Mouse (Mus musculus): ENCODE measurements around the gene Dcaf5. TPM values are rescaled to one million over a fixed set of nuclear protein-coding genes. Genes with fewer than 3 reads are reported as not detected.
A peak's percentile ranks its signal among the peaks of the same experiment; 100 is the strongest.
"Not testable (repeated sequence)": the region's sequence is repeated elsewhere in the genome, so short reads cannot be mapped to it uniquely, and the experiment has no call there.

Gene Dcaf5
- polyA plus RNA-seq, 1 experiment from 2014 or later = 12.3 TPM

GRCm38 (mm10) chr12:80462292-80462896, 26.0 kb upstream of the Dcaf5 start:
- ATAC-seq (ENCODE audit: low read depth); H3K36me3 ChIP-seq (ENCODE audit: control insufficient read depth, insufficient read depth, low read length); H3K27me3 ChIP-seq (replicated peaks; ENCODE audit: control insufficient read depth, insufficient read depth, low read length); H3K9me3 ChIP-seq (ENCODE audit: control insufficient read depth, low read length); H3K4me1 ChIP-seq (ENCODE audit: control insufficient read depth, insufficient read depth, low read length): not testable (repeated sequence)
- Histone ChIP-seq H3K4me2 (ENCODE audit: low read depth, low read length) (peak overlapping the region; percentile 83), H3K9ac (ENCODE audit: low read depth, low read length) (peak overlapping the region; percentile 77), H3K4me3 (ENCODE audit: low read depth, low read length) (peak overlapping the region; percentile 84), H3K27ac (replicated peaks; ENCODE audit: low read depth, low read length) (peak overlapping the region; percentile 89)
- 12% methylated on average over 10 of the region's 10 CpGs for WGBS
- peak; percentile 38 for DNase-seq (ENCODE audit: low spot score)

- 67% methylated on average over 5 of the region's 5 CpGs for WGBS
These were observed 21.6 kb upstream of the Dcaf5 start for GRCm38 (mm10) chr12:80458033-80458432.

GRCm38 (mm10) chr12:80453506-80453905, 17.1 kb upstream of the Dcaf5 start:
- no peaks in the 10 kb centered on the region for H3K36me3 ChIP-seq (ENCODE audit: control insufficient read depth, insufficient read depth, low read length)
- ATAC-seq (ENCODE audit: low read depth) = no peak
- H3K4me1 ChIP-seq (ENCODE audit: control insufficient read depth, insufficient read depth, low read length) = no peaks in the 10 kb centered on the region
- H3K27ac ChIP-seq (replicated peaks; ENCODE audit: low read depth, low read length) = no peak overlapping the region
- no peaks in the 10 kb centered on the region for H3K9me3 ChIP-seq (ENCODE audit: control insufficient read depth, low read length)
- H3K4me3 ChIP-seq (ENCODE audit: low read depth, low read length) = no peak overlapping the region
- H3K4me2 ChIP-seq (ENCODE audit: low read depth, low read length) = no peak overlapping the region
- DNase-seq (ENCODE audit: low spot score) = no peak
- H3K9ac ChIP-seq (ENCODE audit: low read depth, low read length) = no peak overlapping the region
- WGBS = 86% methylated on average over 1 of the region's 1 CpGs
- no peaks in the 10 kb centered on the region for H3K27me3 ChIP-seq (replicated peaks; ENCODE audit: control insufficient read depth, insufficient read depth, low read length)

More at GRCm38 (mm10) chr12:80458033-80458432, 21.6 kb upstream of the Dcaf5 start:
- no peak overlapping the region for H3K9ac ChIP-seq (ENCODE audit: low read depth, low read length)
- H3K4me1 ChIP-seq (ENCODE audit: control insufficient read depth, insufficient read depth, low read length) = no peaks in the 10 kb centered on the region
- H3K27me3 ChIP-seq (replicated peaks; ENCODE audit: control insufficient read depth, insufficient read depth, low read length) = no peaks in the 10 kb centered on the region
- no peak overlapping the region for H3K4me3 ChIP-seq (ENCODE audit: low read depth, low read length)
- H3K9me3 ChIP-seq (ENCODE audit: control insufficient read depth, low read length) = no peaks in the 10 kb centered on the region
- no peak overlapping the region for H3K4me2 ChIP-seq (ENCODE audit: low read depth, low read length)
- H3K36me3 ChIP-seq (ENCODE audit: control insufficient read depth, insufficient read depth, low read length) = no peaks in the 10 kb centered on the region
- 0 out of 2 replicates have a peak, but pooled peaks have one; percentile 36 for ATAC-seq (ENCODE audit: low read depth)
- no peak overlapping the region for H3K27ac ChIP-seq (replicated peaks; ENCODE audit: low read depth, low read length)
- DNase-seq (ENCODE audit: low spot score) = peak; percentile 56

- WGBS = 77% methylated on average over 9 of the region's 9 CpGs
- DNase-seq (ENCODE audit: low spot score) = no peak
- Histone ChIP-seq H3K27ac (replicated peaks; ENCODE audit: low read depth, low read length) (no peak overlapping the region), H3K4me2 (ENCODE audit: low read depth, low read length) (no peak overlapping the region), H3K27me3 (replicated peaks; ENCODE audit: control insufficient read depth, insufficient read depth, low read length) (no peaks in the 10 kb centered on the region), H3K36me3 (ENCODE audit: control insufficient read depth, insufficient read depth, low read length) (no peaks in the 10 kb centered on the region), H3K4me1 (ENCODE audit: control insufficient read depth, insufficient read depth, low read length) (no peaks in the 10 kb centered on the region), H3K9me3 (ENCODE audit: control insufficient read depth, low read length) (no peaks in the 10 kb centered on the region), H3K4me3 (ENCODE audit: low read depth, low read length) (no peak overlapping the region), H3K9ac (ENCODE audit: low read depth, low read length) (no peak overlapping the region)
- ATAC-seq (ENCODE audit: low read depth) = no peak
These were observed 8.2 kb upstream of the Dcaf5 start for GRCm38 (mm10) chr12:80444525-80445109.

GRCm38 (mm10) chr12:80440957-80441356, 4.6 kb upstream of the Dcaf5 start:
- Histone ChIP-seq H3K4me1 (ENCODE audit: control insufficient read depth, insufficient read depth, low read length) (peaks cover 6% of the 10 kb centered on the region; the same call in 1 of the 2 replicates), H3K27ac (replicated peaks; ENCODE audit: low read depth, low read length) (no peak overlapping the region), H3K4me2 (ENCODE audit: low read depth, low read length) (no peak overlapping the region), H3K9me3 (ENCODE audit: control insufficient read depth, low read length) (no peaks in the 10 kb centered on the region), H3K27me3 (replicated peaks; ENCODE audit: control insufficient read depth, insufficient read depth, low read length) (no peaks in the 10 kb centered on the region), H3K36me3 (ENCODE audit: control insufficient read depth, insufficient read depth, low read length) (no peaks in the 10 kb centered on the region), H3K9ac (ENCODE audit: low read depth, low read length) (no peak overlapping the region), H3K4me3 (ENCODE audit: low read depth, low read length) (no peak overlapping the region)
- no peak for ATAC-seq (ENCODE audit: low read depth)
- no peak for DNase-seq (ENCODE audit: low spot score)
- 86% methylated on average over 2 of the region's 2 CpGs for WGBS

- Histone ChIP-seq H3K36me3 (ENCODE audit: control insufficient read depth, insufficient read depth, low read length) (no peaks in the 10 kb centered on the region), H3K27ac (replicated peaks; ENCODE audit: low read depth, low read length) (peak overlapping the region; percentile 97), H3K27me3 (replicated peaks; ENCODE audit: control insufficient read depth, insufficient read depth, low read length) (no peaks in the 10 kb centered on the region), H3K9me3 (ENCODE audit: control insufficient read depth, low read length) (no peaks in the 10 kb centered on the region), H3K9ac (ENCODE audit: low read depth, low read length) (peak overlapping the region; percentile 90; the same call in 1 of the 2 replicates), H3K4me3 (ENCODE audit: low read depth, low read length) (peak overlapping the region; percentile 94), H3K4me1 (ENCODE audit: control insufficient read depth, insufficient read depth, low read length) (peaks cover 11% of the 10 kb centered on the region), H3K4me2 (ENCODE audit: low read depth, low read length) (peak overlapping the region; percentile 66)
- WGBS = 21% methylated on average over 4 of the region's 4 CpGs
- DNase-seq (ENCODE audit: low spot score) = no peak
- no peak for ATAC-seq (ENCODE audit: low read depth)
These were observed 762 bp upstream of the Dcaf5 start for GRCm38 (mm10) chr12:80437051-80437675.

GRCm38 (mm10) chr12:80435887-80436286, 514 bp downstream of the Dcaf5 start:
- 0% methylated on average over 10 of the region's 10 CpGs for WGBS
- Histone ChIP-seq H3K9ac (ENCODE audit: low read depth, low read length) (peak overlapping the region; percentile 90), H3K27ac (replicated peaks; ENCODE audit: low read depth, low read length) (peak overlapping the region; percentile 97), H3K36me3 (ENCODE audit: control insufficient read depth, insufficient read depth, low read length) (no peaks in the 10 kb centered on the region), H3K27me3 (replicated peaks; ENCODE audit: control insufficient read depth, insufficient read depth, low read length) (no peaks in the 10 kb centered on the region), H3K4me1 (ENCODE audit: control insufficient read depth, insufficient read depth, low read length) (peaks cover 11% of the 10 kb centered on the region), H3K4me3 (ENCODE audit: low read depth, low read length) (peak overlapping the region; percentile 94), H3K4me2 (ENCODE audit: low read depth, low read length) (peak overlapping the region; percentile 66), H3K9me3 (ENCODE audit: control insufficient read depth, low read length) (no peaks in the 10 kb centered on the region)
- ATAC-seq (ENCODE audit: low read depth) (peak; percentile 8), DNase-seq (ENCODE audit: low spot score) (peak; percentile 39)

GRCm38 (mm10) chr12:80434961-80435691, 1.3 kb downstream of the Dcaf5 start:
- Histone ChIP-seq H3K9ac (ENCODE audit: low read depth, low read length) (peak overlapping the region; percentile 90), H3K36me3 (ENCODE audit: control insufficient read depth, insufficient read depth, low read length) (no peaks in the 10 kb centered on the region)
- WGBS = 0% methylated on average over 17 of the region's 64 CpGs

More at GRCm38 (mm10) chr12:80434961-80435691, 1.3 kb downstream of the Dcaf5 start:
- H3K4me2 ChIP-seq (ENCODE audit: low read depth, low read length) = peak overlapping the region; percentile 66
- DNase-seq (ENCODE audit: low spot score) (peak; percentile 83), ATAC-seq (ENCODE audit: low read depth) (peak; percentile 74)
- no peaks in the 10 kb centered on the region for H3K9me3 ChIP-seq (ENCODE audit: control insufficient read depth, low read length)
- H3K4me1 ChIP-seq (ENCODE audit: control insufficient read depth, insufficient read depth, low read length) = peaks cover 11% of the 10 kb centered on the region
- no peaks in the 10 kb centered on the region for H3K27me3 ChIP-seq (replicated peaks; ENCODE audit: control insufficient read depth, insufficient read depth, low read length)
- peak overlapping the region; percentile 97 for H3K27ac ChIP-seq (replicated peaks; ENCODE audit: low read depth, low read length)
- peak overlapping the region; percentile 94 for H3K4me3 ChIP-seq (ENCODE audit: low read depth, low read length)
